Mouse (Mus musculus) adrenal gland, adult 8-10 months (tissue): ENCODE measurements around the gene Gm20388. TPM values are rescaled to one million over a fixed set of nuclear protein-coding genes. Genes with fewer than 3 reads are reported as not detected.

ENCODE experiments used
- DNase-seq: peaks from one replicate; pipeline ENCODE4 v3.0.0; 2022
- total RNA-seq, 4 experiments: library from RNA; stranded (reverse); gene quantifications; 2 replicates each; pipeline ENCODE4 v1.2.4; 2022

Gm20388 gene
- total RNA-seq, 4 experiments from 2014 or later: 1.7 to 16.9 (median 5.8) TPM

- no peak for DNase-seq
These were observed 2893.5 kb downstream of the Gm20388 start for GRCm38 (mm10) chr8:122803906-122804761.

GRCm38 (mm10) chr8:122805349-122805748 is 2894.7 kb downstream of the Gm20388 start:
- DNase-seq: no peak

DNA sequence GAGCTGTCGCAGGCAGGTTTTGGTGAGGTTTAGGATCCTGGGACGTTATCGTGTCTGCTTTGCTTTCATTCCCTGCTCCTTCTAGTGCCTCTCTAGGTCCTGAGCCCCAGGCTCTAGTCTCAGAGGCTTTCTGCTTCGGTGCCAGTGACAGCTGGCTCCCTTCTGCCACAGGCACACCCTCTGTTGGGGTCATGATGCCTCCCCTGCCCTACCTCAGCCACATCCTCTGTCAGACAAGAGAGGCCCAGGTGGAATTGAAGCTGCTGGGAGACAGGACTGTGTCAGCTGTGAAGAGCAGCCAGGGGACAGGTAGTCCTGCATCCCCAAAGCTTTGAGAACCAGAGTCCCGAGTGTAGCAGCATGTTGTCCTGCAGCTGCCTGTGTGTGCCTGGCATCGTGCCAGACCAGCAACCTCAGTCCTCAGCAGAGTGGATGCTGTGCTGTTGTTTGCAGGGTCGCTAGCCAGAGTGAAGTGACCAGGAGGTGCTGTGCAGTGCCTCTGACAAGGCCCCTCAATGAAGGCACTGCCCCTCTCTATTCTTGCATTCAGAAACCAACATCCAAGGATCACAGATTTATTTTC is 2896.4 kb downstream of the Gm20388 start:
- no peak for DNase-seq

- no peak for DNase-seq
These were observed 2897.3 kb downstream of the Gm20388 start for GRCm38 (mm10) chr8:122807907-122808306.

GRCm38 (mm10) chr8:122810376-122810775 is 2899.7 kb downstream of the Gm20388 start:
- no peak for DNase-seq

DNA sequence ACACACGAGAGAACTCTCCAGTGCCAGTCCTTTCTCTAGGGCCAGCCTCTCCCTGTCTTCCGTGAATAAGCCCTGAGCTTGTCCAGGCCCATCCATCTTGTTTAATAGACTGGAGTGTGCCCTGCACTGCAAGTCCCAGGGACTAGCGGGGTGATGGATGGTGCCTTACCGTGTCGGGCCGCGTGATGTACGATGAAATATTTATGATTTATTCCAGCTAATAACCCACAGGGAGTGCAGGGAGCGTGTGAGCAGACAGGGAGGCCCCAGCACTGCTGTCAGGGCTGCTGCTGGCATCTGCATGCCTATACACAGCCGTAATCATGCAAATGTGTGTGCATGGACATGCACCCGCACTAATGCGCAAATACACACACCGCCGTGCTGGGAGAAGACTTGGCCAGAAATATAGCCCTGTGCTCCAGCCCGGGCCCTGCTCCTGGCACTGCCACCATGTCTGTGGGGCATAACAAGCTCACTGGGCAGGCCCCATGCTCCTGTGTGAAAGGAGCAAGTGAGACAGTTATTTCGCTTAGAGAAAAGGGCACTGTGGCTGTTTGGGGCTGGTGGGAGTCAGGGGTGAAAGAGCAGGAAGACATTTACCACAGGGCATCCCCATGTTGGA is 2901.3 kb downstream of the Gm20388 start:
- DNase-seq: no peak

- no peak for DNase-seq
These were observed 2902.1 kb downstream of the Gm20388 start for GRCm38 (mm10) chr8:122812610-122813250.

DNA sequence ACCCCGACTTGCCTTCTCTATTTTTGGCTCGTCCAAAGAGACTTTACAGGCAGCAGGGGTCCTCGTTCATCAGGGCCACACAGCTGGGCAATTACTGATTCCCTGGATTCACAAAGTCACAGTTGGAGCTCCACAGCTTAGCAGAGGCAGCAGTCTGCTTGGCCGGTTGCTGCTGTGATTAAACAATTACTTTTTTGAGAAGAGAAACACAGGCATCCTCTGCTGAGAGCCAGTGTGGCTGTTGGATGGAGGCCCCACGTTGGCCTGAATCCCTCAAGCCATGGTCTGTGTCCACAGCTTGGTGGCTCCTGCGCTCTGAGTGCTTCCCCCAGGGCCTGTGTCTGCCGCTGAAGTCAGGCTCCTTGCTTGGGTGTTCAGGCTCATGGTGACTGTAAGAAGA is 2904.0 kb downstream of the Gm20388 start:
- DNase-seq: no peak

- DNase-seq: no peak
These were observed 2906.3 kb downstream of the Gm20388 start for GRCm38 (mm10) chr8:122816965-122817364.

- no peak for DNase-seq
These were observed 2907.3 kb downstream of the Gm20388 start for GRCm38 (mm10) chr8:122817724-122818496.

DNA sequence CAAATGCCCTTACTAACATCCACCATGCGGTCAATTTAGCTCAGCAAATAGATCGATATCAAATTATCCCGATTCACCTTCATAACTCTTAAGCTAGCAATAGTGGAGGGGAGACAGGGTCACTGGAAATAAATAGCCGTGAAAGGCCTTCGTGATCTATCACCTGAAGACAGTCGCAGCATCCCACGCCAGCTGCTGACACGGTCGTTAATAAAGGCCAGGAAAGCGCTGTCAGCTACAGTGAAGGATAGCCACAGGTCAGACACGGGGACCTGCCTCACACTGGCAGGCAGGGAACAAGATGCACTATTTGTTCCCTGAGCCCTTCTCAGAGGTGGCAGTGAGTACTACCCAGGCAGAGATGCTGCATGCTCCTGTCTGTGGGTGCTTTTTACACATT is 2909.1 kb downstream of the Gm20388 start:
- DNase-seq: no peak

- no peak for DNase-seq
These were observed 2913.9 kb downstream of the Gm20388 start for GRCm38 (mm10) chr8:122824571-122824970.

DNA sequence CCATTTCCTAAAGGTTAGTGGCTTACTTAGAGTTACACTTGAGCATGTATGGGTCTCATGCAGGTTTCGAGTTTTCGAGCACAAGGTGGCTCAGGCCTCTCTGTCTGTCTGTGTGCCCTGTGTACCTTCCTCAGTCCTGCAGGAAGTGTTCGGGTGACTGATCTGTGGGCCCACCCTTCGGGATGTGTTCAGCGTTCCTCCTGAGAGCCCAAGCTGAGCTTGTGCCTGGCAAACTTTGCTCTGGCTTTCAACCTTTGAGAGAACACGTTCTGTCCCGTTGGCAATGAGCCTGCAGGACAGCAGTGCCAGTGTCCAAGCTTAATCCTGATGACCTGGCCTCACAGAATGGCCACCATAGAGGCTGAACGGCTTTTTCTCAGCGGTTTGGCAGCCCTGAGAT is 2914.3 kb downstream of the Gm20388 start:
- DNase-seq: no peak

DNA sequence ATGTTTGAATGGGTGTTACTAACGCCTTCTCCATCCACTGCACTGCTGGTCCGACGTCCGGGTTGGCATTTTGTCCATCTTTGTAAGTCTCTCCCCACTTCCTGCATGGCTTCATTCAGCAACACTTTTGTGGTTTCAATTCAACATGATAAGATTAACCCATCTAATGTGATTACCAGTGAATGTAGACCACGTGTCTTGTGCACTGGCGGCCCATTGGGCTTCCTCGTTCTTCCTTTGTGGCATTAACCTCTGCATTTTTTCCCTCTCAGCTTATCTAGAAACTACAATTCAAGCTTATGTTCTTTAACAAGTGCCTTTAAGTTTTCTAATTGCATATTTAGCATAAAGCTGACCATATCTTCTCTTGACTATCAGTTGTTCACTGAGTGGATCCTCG is 2914.8 kb downstream of the Gm20388 start:
- DNase-seq: no peak

GRCm38 (mm10) chr8:122829396-122829795 is 2918.8 kb downstream of the Gm20388 start:
- DNase-seq: no peak

GRCm38 (mm10) chr8:122830349-122831061 is 2919.9 kb downstream of the Gm20388 start:
- DNase-seq: peak; percentile 79

DNA sequence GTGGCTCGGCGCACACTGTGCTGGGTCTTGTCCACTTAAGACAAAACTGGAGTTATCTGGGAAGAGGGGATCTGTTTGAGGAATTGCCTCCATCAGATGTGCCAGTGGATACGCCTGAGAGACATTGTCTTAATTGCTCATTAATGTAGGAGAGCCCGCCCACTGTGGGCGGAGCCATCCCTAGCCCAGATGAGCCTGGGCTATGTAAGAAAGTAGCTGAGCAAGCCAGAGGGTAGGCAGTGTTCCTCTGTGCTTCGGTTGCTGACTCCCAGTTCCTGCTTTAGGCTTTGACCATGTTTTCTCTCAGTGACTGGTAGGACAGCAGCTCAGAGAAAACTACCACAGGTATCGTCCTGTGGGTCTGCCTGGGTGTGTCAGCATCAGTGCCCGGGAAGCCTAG is 2923.8 kb downstream of the Gm20388 start:
- DNase-seq: no peak

DNA sequence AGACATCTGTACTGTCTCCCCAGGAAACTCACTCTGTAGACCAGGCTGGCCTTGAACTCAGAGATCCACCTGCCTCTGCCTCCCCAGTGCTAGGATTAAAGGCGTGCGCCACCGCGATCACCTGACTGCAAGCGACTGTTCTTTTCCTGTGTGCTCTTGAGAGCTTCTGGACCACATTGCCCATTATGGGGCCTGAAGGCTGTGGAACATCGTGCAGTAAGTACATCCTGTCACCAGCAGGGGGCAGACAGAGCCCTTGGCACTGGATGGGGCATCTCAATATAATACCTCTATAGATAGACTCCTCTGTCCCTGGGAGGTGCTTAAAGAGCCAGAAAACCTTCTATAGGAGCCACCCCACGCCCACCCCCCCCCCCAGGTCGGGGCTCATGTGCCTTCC is 2924.3 kb downstream of the Gm20388 start:
- DNase-seq: peak; percentile 57

DNA sequence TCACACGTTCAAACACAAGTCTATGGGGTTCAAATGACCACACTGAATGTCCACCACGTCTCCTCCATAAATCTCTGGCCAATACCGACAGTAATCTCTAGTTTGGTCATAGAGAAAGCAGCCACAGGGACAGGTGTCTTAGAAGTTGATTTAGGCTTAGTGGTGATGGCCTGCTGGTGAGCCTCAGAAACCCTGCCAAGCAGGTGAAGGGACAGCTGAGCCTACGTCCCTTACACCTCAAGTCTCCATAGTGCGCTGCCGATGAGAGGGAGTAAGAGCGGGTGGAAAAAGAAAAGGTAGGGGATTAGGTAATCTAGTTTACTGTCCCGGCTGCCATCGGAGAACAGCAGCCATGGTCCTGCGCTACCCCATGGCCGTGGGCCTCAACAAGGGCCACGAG is 2925.6 kb downstream of the Gm20388 start:
- no peak for DNase-seq

DNA sequence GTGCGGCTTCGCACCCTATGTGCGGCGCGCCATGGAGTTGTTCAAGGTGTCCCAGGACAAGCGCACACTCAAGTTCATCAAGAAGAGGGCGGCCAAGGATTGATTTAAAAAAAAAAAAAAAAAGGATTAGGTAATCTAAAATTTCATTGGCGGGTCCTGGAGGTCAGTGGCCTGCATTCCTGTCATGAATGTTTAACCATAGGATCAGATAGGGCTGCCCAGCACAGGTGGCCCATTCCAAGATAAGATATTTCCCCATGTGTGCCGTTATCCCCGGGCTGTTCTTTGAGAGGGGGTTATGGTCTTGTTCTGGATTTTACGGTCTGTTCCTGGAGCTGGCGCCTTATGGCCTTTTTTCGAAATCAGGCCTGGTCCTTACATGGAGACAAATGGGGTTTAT is 2926.1 kb downstream of the Gm20388 start:
- DNase-seq: no peak

GRCm38 (mm10) chr8:122844161-122844560 is 2933.5 kb downstream of the Gm20388 start:
- DNase-seq: no peak

DNA sequence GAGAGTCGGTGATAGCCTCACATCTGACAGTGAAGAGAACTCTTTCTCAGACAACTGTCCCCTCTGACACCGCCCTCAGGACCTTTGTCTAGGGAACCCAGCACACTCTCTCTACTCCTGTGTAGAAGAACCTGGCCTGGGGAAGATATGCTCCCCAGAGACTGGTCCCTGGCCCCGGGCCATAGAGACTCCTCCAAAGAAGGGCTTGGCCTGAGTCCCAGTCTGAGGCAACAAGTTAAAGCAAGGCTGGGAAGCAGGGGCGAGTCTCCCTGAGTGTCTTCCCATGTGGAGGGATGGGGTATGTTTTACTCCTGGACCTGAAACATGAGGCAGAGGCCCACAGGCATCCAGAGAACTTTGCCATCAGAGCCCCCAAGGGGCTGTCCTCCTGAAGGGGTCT is 2935.0 kb downstream of the Gm20388 start:
- DNase-seq: no peak
